Mouse (Mus musculus): ENCODE data around the gene Tspan31.

Gene Tspan31

GRCm38 (mm10) chr10:127070190-127071121, at the start of gene Tspan31:
Gene Tspan31 (minus strand): TSS chr10:127070264.
- in situ Hi-C loops (cut with MboI; ENCODE audit: unreplicated experiment in 2 of 2), result no loop called here

- in situ Hi-C loops (cut with MboI; ENCODE audit: unreplicated experiment in 2 of 2), result no loop called here
Observed at GRCm38 (mm10) chr10:127119229-127119628, 49.2 kb upstream of the Tspan31 start.

GRCm38 (mm10) chr10:127118470-127118869, 48.4 kb upstream of the Tspan31 start:
- in situ Hi-C loops (cut with MboI; ENCODE audit: unreplicated experiment in 2 of 2), result no loop called here

- in situ Hi-C loops (cut with MboI; ENCODE audit: unreplicated experiment in 2 of 2), result no loop called here
Observed at GRCm38 (mm10) chr10:127115068-127115467, 45.0 kb upstream of the Tspan31 start.

- in situ Hi-C loops (cut with MboI; ENCODE audit: unreplicated experiment in 2 of 2), result loop anchor here in 1 of 2 experiments (5.0 kb wide), 1 partner anchor 37 kb away; the partner anchor contains the start of gene Agap2
Observed at GRCm38 (mm10) chr10:127114408-127114807, 44.3 kb upstream of the Tspan31 start.

- in situ Hi-C loops (cut with MboI; ENCODE audit: unreplicated experiment in 2 of 2), result loop anchor here in 1 of 2 experiments (5.0 kb wide), 1 partner anchor 34 kb away; the partner anchor contains the start of gene Agap2
Observed at GRCm38 (mm10) chr10:127111001-127111887, 41.2 kb upstream of the Tspan31 start.

GRCm38 (mm10) chr10:127108262-127108583, 38.2 kb upstream of the Tspan31 start:
- in situ Hi-C loops (cut with MboI; ENCODE audit: unreplicated experiment in 2 of 2), result no loop called here

- in situ Hi-C loops (cut with MboI; ENCODE audit: unreplicated experiment in 2 of 2), result no loop called here
Observed at GRCm38 (mm10) chr10:127107563-127108261, 37.6 kb upstream of the Tspan31 start.

GRCm38 (mm10) chr10:127103631-127104030, 33.6 kb upstream of the Tspan31 start:
- in situ Hi-C loops (cut with MboI; ENCODE audit: unreplicated experiment in 2 of 2), result no loop called here

- in situ Hi-C loops (cut with MboI; ENCODE audit: unreplicated experiment in 2 of 2), result no loop called here
Observed at GRCm38 (mm10) chr10:127101151-127101550, 31.1 kb upstream of the Tspan31 start.

GRCm38 (mm10) chr10:127100414-127100813, 30.4 kb upstream of the Tspan31 start:
- in situ Hi-C loops (cut with MboI; ENCODE audit: unreplicated experiment in 2 of 2), result no loop called here

GRCm38 (mm10) chr10:127099868-127100267, 29.8 kb upstream of the Tspan31 start:
- in situ Hi-C loops (cut with MboI; ENCODE audit: unreplicated experiment in 2 of 2), result no loop called here

GRCm38 (mm10) chr10:127099191-127099590, 29.1 kb upstream of the Tspan31 start:
- in situ Hi-C loops (cut with MboI; ENCODE audit: unreplicated experiment in 2 of 2), result no loop called here

- in situ Hi-C loops (cut with MboI; ENCODE audit: unreplicated experiment in 2 of 2), result no loop called here
Observed at GRCm38 (mm10) chr10:127098514-127098913, 28.4 kb upstream of the Tspan31 start.

- in situ Hi-C loops (cut with MboI; ENCODE audit: unreplicated experiment in 2 of 2), result no loop called here
Observed at GRCm38 (mm10) chr10:127094382-127094802, 24.3 kb upstream of the Tspan31 start.

- in situ Hi-C loops (cut with MboI; ENCODE audit: unreplicated experiment in 2 of 2), result no loop called here
Observed at GRCm38 (mm10) chr10:127092742-127093141, 22.7 kb upstream of the Tspan31 start.

GRCm38 (mm10) chr10:127091507-127092396, 21.7 kb upstream of the Tspan31 start:
- in situ Hi-C loops (cut with MboI; ENCODE audit: unreplicated experiment in 2 of 2), result no loop called here

GRCm38 (mm10) chr10:127090560-127091411, 20.7 kb upstream of the Tspan31 start:
- in situ Hi-C loops (cut with MboI; ENCODE audit: unreplicated experiment in 2 of 2), result no loop called here

- in situ Hi-C loops (cut with MboI; ENCODE audit: unreplicated experiment in 2 of 2), result no loop called here
Observed at GRCm38 (mm10) chr10:127085633-127086032, 15.6 kb upstream of the Tspan31 start.

All from v-Abl transformed pro-B cells (cell line).